Mouse (Mus musculus): ENCODE data around the gene Pacrg. TPM values are rescaled to one million over a fixed set of nuclear protein-coding genes. Genes with fewer than 3 reads are reported as not detected.

Pacrg gene
- polyA plus RNA-seq, 1 experiment from 2014 or later, result 10.7 TPM

DNA sequence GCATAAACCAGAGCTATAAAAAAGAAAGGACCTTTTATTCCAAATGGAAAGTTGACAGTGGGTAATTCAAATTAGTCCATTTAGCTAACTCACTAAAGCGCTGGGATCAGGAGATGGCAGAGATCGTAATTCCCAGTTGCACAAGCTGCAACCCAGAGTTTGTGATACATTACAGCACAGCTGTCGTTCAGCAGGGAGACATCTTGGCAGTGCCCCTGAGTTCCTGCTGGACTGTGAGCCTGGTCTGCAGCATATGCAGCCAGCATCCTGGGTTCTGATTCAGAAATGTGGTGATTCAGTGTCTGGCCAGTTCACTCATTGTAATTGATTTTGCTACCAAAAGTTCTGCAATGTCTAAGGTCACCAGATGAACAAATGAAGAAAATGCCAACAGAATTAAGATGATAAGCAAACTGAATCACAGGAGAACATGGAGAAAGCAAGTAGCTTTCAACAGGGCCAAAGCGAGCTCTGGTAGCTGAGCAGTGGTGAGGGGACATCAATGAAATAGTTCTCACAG lies 55.6 kb downstream of the Pacrg start:
- Histone ChIP-seq H3K4me1 (no peaks in the 10 kb centered on the region), H3K4me3 (no peak overlapping the region), H3K9me3 (no peaks in the 10 kb centered on the region), H3K27ac (no peak overlapping the region), H3K9ac (no peak overlapping the region), H3K4me2 (no peak overlapping the region), H3K27me3 (replicated peaks) (no peaks in the 10 kb centered on the region), H3K36me3 (replicated peaks) (no peaks in the 10 kb centered on the region)
- ATAC-seq (replicated peaks), result no peak
- WGBS, result 68% methylated on average over 4 of the region's 4 CpGs

GRCm38 (mm10) chr17:10776503-10776902 lies 63.6 kb downstream of the Pacrg start:
- no peak overlapping the region for H3K27ac ChIP-seq
- no peak overlapping the region for H3K4me2 ChIP-seq
- no peaks in the 10 kb centered on the region for H3K9me3 ChIP-seq
- H3K36me3 ChIP-seq (replicated peaks), result no peaks in the 10 kb centered on the region
- no peak for ATAC-seq (replicated peaks)
- no peak overlapping the region for H3K4me3 ChIP-seq
- 48% methylated on average over 10 of the region's 10 CpGs for WGBS
- peaks cover 3% of the 10 kb centered on the region; the same call in 1 of the 2 replicates for H3K4me1 ChIP-seq
- H3K27me3 ChIP-seq (replicated peaks), result no peaks in the 10 kb centered on the region
- no peak overlapping the region for H3K9ac ChIP-seq

DNA sequence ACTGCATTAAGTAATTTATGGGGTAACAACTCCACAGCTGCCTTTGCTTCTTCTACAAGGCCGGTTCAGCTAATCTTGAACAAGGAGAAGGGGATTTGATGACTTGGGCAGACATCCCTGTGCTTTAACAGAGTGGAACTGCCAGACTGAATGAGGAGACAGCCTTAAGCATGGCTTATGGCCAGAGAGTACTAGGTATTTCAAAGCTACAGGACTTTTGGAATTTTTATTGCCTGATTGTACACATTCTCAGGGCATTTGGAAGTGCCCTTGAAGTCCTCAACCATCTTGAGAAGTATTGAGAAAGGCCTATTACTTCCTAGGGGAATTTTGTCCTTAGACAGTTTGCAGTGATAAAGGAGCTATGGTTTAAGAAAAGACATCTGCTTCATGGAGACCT lies 65.6 kb downstream of the Pacrg start:
- H3K27me3 ChIP-seq (replicated peaks), result no peaks in the 10 kb centered on the region
- 86% methylated on average over 1 of the region's 1 CpGs for WGBS
- H3K4me1 ChIP-seq, result peaks cover 3% of the 10 kb centered on the region; the same call in 1 of the 2 replicates
- no peak overlapping the region for H3K27ac ChIP-seq
- no peaks in the 10 kb centered on the region for H3K9me3 ChIP-seq
- H3K4me3 ChIP-seq, result no peak overlapping the region
- no peak for ATAC-seq (replicated peaks)
- H3K4me2 ChIP-seq, result no peak overlapping the region
- H3K36me3 ChIP-seq (replicated peaks), result no peaks in the 10 kb centered on the region
- H3K9ac ChIP-seq, result no peak overlapping the region

DNA sequence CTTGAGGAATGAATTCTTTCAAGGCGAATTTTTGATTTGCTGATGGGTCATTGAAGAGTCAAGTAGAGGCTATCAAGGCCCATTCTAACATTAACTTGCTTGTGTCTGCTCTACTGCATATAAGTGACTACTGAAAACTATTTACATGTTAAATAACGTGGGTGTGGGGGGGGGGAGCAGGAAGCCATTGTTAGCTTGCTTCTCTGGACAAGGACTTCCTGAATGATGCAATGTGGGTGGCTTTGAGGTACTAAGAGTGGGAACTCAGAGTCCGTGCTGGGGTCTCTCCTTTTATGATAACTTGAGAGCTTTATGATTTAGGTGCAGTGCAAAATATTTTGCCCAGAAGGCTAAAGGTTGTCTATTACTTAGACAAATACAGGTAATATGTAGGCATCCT lies 67.9 kb downstream of the Pacrg start:
- no peak overlapping the region for H3K4me2 ChIP-seq
- H3K27ac ChIP-seq, result no peak overlapping the region
- no peaks in the 10 kb centered on the region for H3K9me3 ChIP-seq
- H3K27me3 ChIP-seq (replicated peaks), result no peaks in the 10 kb centered on the region
- H3K36me3 ChIP-seq (replicated peaks), result no peaks in the 10 kb centered on the region
- 66% methylated on average over 3 of the region's 3 CpGs for WGBS
- H3K4me3 ChIP-seq, result no peak overlapping the region
- no peaks in the 10 kb centered on the region for H3K4me1 ChIP-seq
- no peak overlapping the region for H3K9ac ChIP-seq
- ATAC-seq (replicated peaks), result no peak

GRCm38 (mm10) chr17:10769873-10770272 lies 70.2 kb downstream of the Pacrg start:
- Histone ChIP-seq H3K27me3 (replicated peaks) (no peaks in the 10 kb centered on the region), H3K4me1 (no peaks in the 10 kb centered on the region), H3K4me2 (no peak overlapping the region), H3K9ac (no peak overlapping the region), H3K36me3 (replicated peaks) (no peaks in the 10 kb centered on the region), H3K27ac (no peak overlapping the region), H3K9me3 (no peaks in the 10 kb centered on the region), H3K4me3 (no peak overlapping the region)
- 80% methylated on average over 6 of the region's 6 CpGs for WGBS
- ATAC-seq (replicated peaks), result no peak

DNA sequence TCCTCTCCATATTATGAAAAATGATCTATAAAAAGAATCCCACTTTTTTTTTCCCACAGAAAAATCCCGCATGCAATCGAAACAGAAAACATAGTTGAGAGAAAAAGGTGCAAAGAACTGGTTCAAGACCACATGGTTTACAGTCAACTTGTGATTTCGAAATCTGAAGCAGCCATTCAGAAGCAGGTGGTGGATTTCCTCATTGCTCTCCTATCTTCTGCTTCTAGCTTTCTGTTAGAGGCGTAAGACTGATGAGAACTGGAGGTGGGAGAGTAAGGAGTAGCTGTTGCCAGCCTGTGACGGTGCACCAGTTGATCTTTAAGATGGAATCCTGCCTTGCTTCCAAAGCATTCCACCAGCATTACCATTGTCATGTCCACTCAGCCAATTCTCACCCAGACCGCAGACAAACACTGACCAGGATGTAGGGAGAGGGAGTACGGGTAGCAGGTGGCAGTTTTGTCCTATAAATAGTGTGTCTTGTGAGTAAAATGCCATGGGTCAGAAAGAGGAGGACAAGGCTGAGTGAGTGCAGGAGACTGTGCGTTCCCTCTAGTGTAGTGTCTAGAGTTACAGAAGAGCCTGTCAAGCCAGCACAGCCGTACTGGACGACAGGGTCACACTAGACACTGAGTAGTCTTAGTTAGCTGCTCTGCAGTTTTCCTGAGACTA lies 73.2 kb downstream of the Pacrg start:
- no peak overlapping the region for H3K27ac ChIP-seq
- WGBS, result 86% methylated on average over 10 of the region's 10 CpGs
- ATAC-seq (replicated peaks), result no peak
- no peak overlapping the region for H3K4me3 ChIP-seq
- H3K9ac ChIP-seq, result no peak overlapping the region
- no peak overlapping the region for H3K4me2 ChIP-seq
- H3K4me1 ChIP-seq, result no peaks in the 10 kb centered on the region
- H3K36me3 ChIP-seq (replicated peaks), result no peaks in the 10 kb centered on the region
- no peaks in the 10 kb centered on the region for H3K9me3 ChIP-seq
- no peaks in the 10 kb centered on the region for H3K27me3 ChIP-seq (replicated peaks)

DNA sequence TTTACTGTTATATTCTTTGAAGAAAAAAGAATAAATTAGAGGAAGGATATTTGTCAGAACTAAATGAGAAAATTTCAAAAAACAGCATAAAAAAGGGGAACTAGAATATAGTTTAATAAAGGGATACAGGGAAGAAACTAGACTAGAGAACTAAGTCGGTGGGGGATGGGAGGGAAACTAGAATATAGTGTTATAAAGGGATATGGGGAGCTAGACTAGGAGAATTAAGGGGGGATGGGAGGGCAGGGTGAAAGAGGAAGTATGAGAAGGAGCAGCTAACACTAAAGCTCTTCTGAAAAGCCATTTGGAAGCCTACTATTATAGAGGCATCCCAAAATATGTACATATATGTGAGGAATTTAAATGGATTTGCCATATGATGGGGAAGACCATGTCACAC lies 75.8 kb downstream of the Pacrg start:
- Histone ChIP-seq H3K4me1 (no peaks in the 10 kb centered on the region), H3K27me3 (replicated peaks) (no peaks in the 10 kb centered on the region), H3K9me3 (no peaks in the 10 kb centered on the region), H3K4me3 (no peak overlapping the region), H3K9ac (no peak overlapping the region), H3K36me3 (replicated peaks) (no peaks in the 10 kb centered on the region), H3K4me2 (no peak overlapping the region), H3K27ac (no peak overlapping the region)
- WGBS, result 91% methylated on average over 1 of the region's 1 CpGs
- no peak for ATAC-seq (replicated peaks)

- no peaks in the 10 kb centered on the region for H3K36me3 ChIP-seq (replicated peaks)
- no peak overlapping the region for H3K4me3 ChIP-seq
- no peak overlapping the region for H3K27ac ChIP-seq
- no peak overlapping the region for H3K4me2 ChIP-seq
- no peaks in the 10 kb centered on the region for H3K4me1 ChIP-seq
- H3K9me3 ChIP-seq, result no peaks in the 10 kb centered on the region
- 94% methylated on average over 5 of the region's 5 CpGs for WGBS
- no peak for ATAC-seq (replicated peaks)
- H3K9ac ChIP-seq, result no peak overlapping the region
- H3K27me3 ChIP-seq (replicated peaks), result no peaks in the 10 kb centered on the region
Observed at GRCm38 (mm10) chr17:10757455-10757854, 82.7 kb downstream of the Pacrg start.

- H3K27me3 ChIP-seq (replicated peaks), result no peaks in the 10 kb centered on the region
- ATAC-seq (replicated peaks), result peak; percentile 91
- no peaks in the 10 kb centered on the region for H3K36me3 ChIP-seq (replicated peaks)
- 6% methylated on average over 4 of the region's 4 CpGs for WGBS
- no peak overlapping the region for H3K9ac ChIP-seq
- peak overlapping the region; percentile 69 for H3K27ac ChIP-seq
- no peaks in the 10 kb centered on the region for H3K9me3 ChIP-seq
- H3K4me2 ChIP-seq, result no peak overlapping the region
- H3K4me3 ChIP-seq, result no peak overlapping the region
- peaks cover 4% of the 10 kb centered on the region for H3K4me1 ChIP-seq
Observed at GRCm38 (mm10) chr17:10744709-10745461, 95.2 kb downstream of the Pacrg start.

DNA sequence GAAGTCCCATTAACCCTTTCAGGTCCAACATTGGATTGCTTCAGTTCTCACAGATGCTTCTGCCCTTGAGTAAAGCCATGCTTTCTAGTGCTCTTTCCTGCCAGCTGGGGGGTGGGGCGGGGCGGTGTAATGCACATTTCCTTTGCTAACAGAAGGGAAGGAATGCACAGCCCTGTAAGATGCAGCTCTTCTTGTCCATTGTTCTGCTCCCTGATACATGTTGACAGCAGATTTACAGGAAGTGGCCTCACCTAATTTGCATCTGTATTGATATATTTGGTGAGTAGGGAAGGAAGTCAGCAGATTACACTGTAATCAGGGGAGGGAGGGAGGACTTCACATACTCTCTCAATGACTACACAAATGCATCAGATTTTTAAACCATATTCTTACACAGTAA lies 100.0 kb downstream of the Pacrg start:
- no peak for ATAC-seq (replicated peaks)
- H3K4me1 ChIP-seq, result peaks cover 4% of the 10 kb centered on the region
- 81% methylated on average over 2 of the region's 2 CpGs for WGBS

DNA sequence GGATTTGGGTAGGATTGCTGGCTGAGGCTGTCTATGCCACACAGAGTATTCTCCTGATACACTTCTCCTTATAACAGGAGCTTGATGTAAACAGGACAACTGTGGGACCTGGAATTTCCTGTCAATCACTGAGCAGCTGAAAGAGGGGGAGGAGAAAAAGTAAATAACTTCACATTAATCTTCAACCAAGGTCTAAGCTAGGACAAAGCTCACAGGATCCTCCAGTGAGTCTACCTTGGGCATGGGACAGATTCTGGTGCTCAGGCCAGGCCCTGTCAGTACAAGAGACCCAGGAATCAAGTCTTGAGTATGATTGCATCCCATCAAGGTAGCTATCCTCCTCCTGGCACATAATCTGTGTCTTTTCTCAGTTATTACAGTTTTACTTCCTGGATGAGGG lies 102.1 kb downstream of the Pacrg start:
- H3K36me3 ChIP-seq (replicated peaks), result no peaks in the 10 kb centered on the region
- no peaks in the 10 kb centered on the region for H3K9me3 ChIP-seq
- H3K27me3 ChIP-seq (replicated peaks), result no peaks in the 10 kb centered on the region
- no peaks in the 10 kb centered on the region for H3K4me1 ChIP-seq
- H3K4me2 ChIP-seq, result no peak overlapping the region
- H3K9ac ChIP-seq, result no peak overlapping the region
- H3K4me3 ChIP-seq, result no peak overlapping the region
- no peak for ATAC-seq (replicated peaks)
- no peak overlapping the region for H3K27ac ChIP-seq

More for the DNA sequence above, 100.0 kb downstream of the Pacrg start:
- Histone ChIP-seq H3K4me3 (no peak overlapping the region), H3K9me3 (no peaks in the 10 kb centered on the region), H3K9ac (no peak overlapping the region), H3K36me3 (replicated peaks) (no peaks in the 10 kb centered on the region), H3K27ac (no peak overlapping the region), H3K27me3 (replicated peaks) (no peaks in the 10 kb centered on the region), H3K4me2 (no peak overlapping the region)

GRCm38 (mm10) chr17:10734733-10735132 lies 105.4 kb downstream of the Pacrg start:
- no peak for ATAC-seq (replicated peaks)
- Histone ChIP-seq H3K9ac (no peak overlapping the region), H3K4me1 (no peaks in the 10 kb centered on the region), H3K27me3 (replicated peaks) (no peaks in the 10 kb centered on the region), H3K9me3 (no peaks in the 10 kb centered on the region), H3K27ac (no peak overlapping the region), H3K36me3 (replicated peaks) (no peaks in the 10 kb centered on the region), H3K4me2 (no peak overlapping the region), H3K4me3 (no peak overlapping the region)
- WGBS, result 72% methylated on average over 6 of the region's 6 CpGs
